Mouse (Mus musculus) macrophage (primary cell): Measurements from ENCODE around the gene Sepsecs. TPM values are rescaled to one million over a fixed set of nuclear protein-coding genes. Genes with fewer than 3 reads are reported as not detected.

ENCODE experiments used
- H3K27ac ChIP-seq: fragments of 350-480 bp; formaldehyde crosslinking; 2 replicates; pipeline ENCODE4 v1.9.0; 2021
- H3K36me3 ChIP-seq: fragments of 350-480 bp; formaldehyde crosslinking; 2 replicates; pipeline ENCODE4 v1.9.0; 2021; ENCODE audit errors: inconsistent target
- H3K4me3 ChIP-seq: fragments of 350-480 bp; formaldehyde crosslinking; 2 replicates; pipeline ENCODE4 v1.9.0; 2021; ENCODE audit errors: inconsistent target
- H3K79me2 ChIP-seq: fragments of 350-480 bp; formaldehyde crosslinking; 2 replicates; pipeline ENCODE4 v1.9.0; 2021; ENCODE audit errors: inconsistent target
- WGBS: methylation state at CpG from one replicate; pipeline ENCODE4 v1.1.7; 2026; ENCODE audit warnings: inconsistent platforms; ENCODE audit not compliant: missing documents; 5-methylcytosine and 5-hydroxymethylcytosine counted together
- polyA plus RNA-seq: library from polyadenylated mRNA; stranded (reverse); fragments of 250-400 nt; gene quantifications from 3 replicates; pipeline ENCODE4 v1.2.4, GENCODE M21; 2018; ENCODE audit warnings: inconsistent platforms

Sepsecs gene
- polyA plus RNA-seq, 1 experiment from 2014 or later = 4.5 TPM

GRCm38 (mm10) chr5:52604582-52605041, 64.9 kb downstream of the Sepsecs start:
- Histone ChIP-seq H3K36me3 (no peaks in the 10 kb centered on the region), H3K27ac (no peak overlapping the region), H3K79me2 (no peaks in the 10 kb centered on the region), H3K4me3 (no peak overlapping the region)
- WGBS = 81% methylated on average over 6 of the region's 6 CpGs

- Histone ChIP-seq H3K4me3 (no peak overlapping the region), H3K36me3 (no peaks in the 10 kb centered on the region), H3K79me2 (no peaks in the 10 kb centered on the region), H3K27ac (no peak overlapping the region)
- WGBS = 91% methylated on average over 9 of the region's 9 CpGs
Observed at GRCm38 (mm10) chr5:52590612-52591011, 78.9 kb downstream of the Sepsecs start.

Other genes with a start within 250 kb of the Sepsecs start
- not detected in 3 replicates for gene Ccdc149, start 198.2 kb downstream of the Sepsecs start, polyA plus RNA-seq
- not detected in 3 replicates for gene Lgi2, start 103.2 kb downstream of the Sepsecs start, polyA plus RNA-seq
- gene Pi4k2b, start 71.9 kb upstream of the Sepsecs start, polyA plus RNA-seq = 8.7 to 9.0 TPM (median 8.8 TPM) in 3 replicates
- 6.8 to 8.1 TPM (median 7.3 TPM) in 3 replicates for gene Zcchc4, start 105.7 kb upstream of the Sepsecs start, polyA plus RNA-seq
- gene Anapc4, start 164.3 kb upstream of the Sepsecs start, polyA plus RNA-seq = 28.3 to 31.8 TPM (median 28.8 TPM) in 3 replicates